Mouse (Mus musculus) forebrain, embryonic 10.5 days (tissue): ENCODE measurements around the gene Olfr372. TPM values are rescaled to one million over a fixed set of nuclear protein-coding genes. Genes with fewer than 3 reads are reported as not detected.

Source experiments
- polyA plus RNA-seq: library from polyadenylated mRNA; unstranded; fragments of >200 nt; fragmentation: Nextera tagmentation; extraction: Ambion mirVana; gene quantifications from 2 replicates; pipeline ENCODE4 v1.2.1, GENCODE M21; 2016

The Olfr372 gene
- polyA plus RNA-seq, 1 experiment from 2014 or later, result not detected

Other genes with a start within 250 kb of the Olfr372 start
- 4.0 and 4.2 TPM in 2 replicates for gene Zfp709, start 159.2 kb upstream of the Olfr372 start, polyA plus RNA-seq
- 7.7 and 8.4 TPM in 2 replicates for gene Zfp882, start 132.6 kb upstream of the Olfr372 start, polyA plus RNA-seq
- gene Zfp617, start 132.6 kb upstream of the Olfr372 start, polyA plus RNA-seq, result 36.9 and 37.5 TPM in 2 replicates
- gene Zfp961, start 90.2 kb upstream of the Olfr372 start, polyA plus RNA-seq, result 27.8 and 28.8 TPM in 2 replicates
- 0.32 and 0.45 TPM in 2 replicates for gene Cyp4f18, start 31.6 kb upstream of the Olfr372 start, polyA plus RNA-seq
- 0.06 TPM in 1 of 2 replicates, not detected in the other for gene Olfr373, start 42.0 kb downstream of the Olfr372 start, polyA plus RNA-seq
- gene Olfr374, start 65.8 kb downstream of the Olfr372 start, polyA plus RNA-seq, result not detected in 2 replicates
- 634 and 649 TPM in 2 replicates for gene Tpm4, start 93.8 kb downstream of the Olfr372 start, polyA plus RNA-seq
- gene Rab8a, start 120.0 kb downstream of the Olfr372 start, polyA plus RNA-seq, result 138 and 144 TPM in 2 replicates
- gene Hsh2d, start 148.4 kb downstream of the Olfr372 start, polyA plus RNA-seq, result 0.07 TPM in 1 of 2 replicates, not detected in the other
- gene Cib3, start 171.6 kb downstream of the Olfr372 start, polyA plus RNA-seq, result not detected in 2 replicates
- not detected in 2 replicates for gene Gm11034, start 172.4 kb downstream of the Olfr372 start, polyA plus RNA-seq
- 77.6 and 80.0 TPM in 2 replicates for gene Fam32a, start 178.5 kb downstream of the Olfr372 start, polyA plus RNA-seq
- gene Ap1m1, start 198.8 kb downstream of the Olfr372 start, polyA plus RNA-seq, result 181 and 183 TPM in 2 replicates